Mouse (Mus musculus) 3134 (cell line): ENCODE measurements at regions not wholly inside any gene's neighbourhood (a gene's known extent, or its start where the extent isn't known, plus 50 kb on each side); places are given as distances from the start of the nearest gene placed in this dataset.

Experiments used
- DNase-seq: peaks from one replicate; pipeline ENCODE4 v3.0.0-alpha.2; 2011; ENCODE audit warnings: low spot score; ENCODE audit not compliant: insufficient read length; ENCODE audit errors: extremely low read depth

GRCm38 (mm10) chr2:33944301-33944700 lies 56.6 kb upstream of the Mvb12b start:
- no peak for DNase-seq

DNA sequence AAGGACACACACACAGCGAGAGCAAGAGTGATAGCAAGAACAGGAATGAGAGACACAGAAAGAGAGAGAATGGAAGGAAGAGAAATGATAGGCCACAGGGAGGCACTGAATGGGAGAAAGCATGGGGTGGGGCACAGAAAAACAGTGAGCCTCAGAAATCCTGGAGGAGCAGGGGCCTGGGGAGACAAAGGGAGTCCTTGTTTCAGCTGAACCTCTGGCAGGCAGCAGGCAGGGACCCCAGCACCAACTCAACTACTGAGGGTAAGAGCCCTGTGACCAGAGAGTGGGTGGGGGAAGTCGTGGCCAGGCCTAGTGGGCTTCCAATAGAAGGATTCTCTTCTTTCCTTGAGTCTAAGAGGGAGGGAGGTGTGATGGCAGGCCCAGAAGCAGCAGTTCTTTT lies 54.3 kb upstream of the Mvb12b start:
- no peak for DNase-seq

DNA sequence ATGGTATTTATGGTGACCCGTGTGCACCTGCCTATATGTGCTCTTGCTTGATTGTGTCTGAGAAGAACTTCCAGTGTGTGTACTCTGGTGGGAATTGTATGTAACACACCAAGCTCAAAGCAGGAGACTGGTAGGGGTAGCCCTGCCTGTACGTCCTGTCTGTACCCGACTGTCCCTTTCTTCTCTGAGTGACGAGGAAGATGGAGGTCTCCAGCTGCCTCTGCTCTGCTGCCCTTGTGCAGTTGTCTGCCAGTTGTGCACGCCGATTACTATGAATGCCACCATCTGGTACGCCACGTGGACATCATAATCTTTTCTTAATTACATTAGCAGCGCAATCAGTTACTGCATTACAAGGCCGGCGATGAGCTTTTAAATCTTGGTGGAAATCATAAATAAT lies 53.6 kb upstream of the Mvb12b start:
- DNase-seq, result no peak

DNA sequence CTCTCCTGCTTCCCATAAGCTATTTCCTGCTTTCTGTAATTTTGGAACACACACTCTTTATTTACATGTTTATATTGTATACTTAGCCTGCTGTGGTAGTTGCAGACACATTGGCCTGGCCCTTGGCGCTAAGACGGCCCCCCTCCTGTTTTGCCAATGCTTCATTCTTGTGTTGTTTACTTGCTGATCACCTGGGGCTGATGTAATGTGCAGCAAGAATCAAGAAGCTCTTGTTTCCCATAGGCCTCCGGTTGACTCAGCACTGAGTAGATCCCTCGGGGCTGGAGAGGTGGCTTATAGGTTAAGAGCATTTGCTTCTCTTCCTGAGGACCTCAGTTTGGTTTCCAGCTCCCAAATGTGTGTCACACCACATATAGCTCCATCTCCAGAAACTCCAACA lies 52.1 kb upstream of the Mvb12b start:
- no peak for DNase-seq
